8 mouse cellular contexts compared by ENCODE assay signal in the genomic region with DNA sequence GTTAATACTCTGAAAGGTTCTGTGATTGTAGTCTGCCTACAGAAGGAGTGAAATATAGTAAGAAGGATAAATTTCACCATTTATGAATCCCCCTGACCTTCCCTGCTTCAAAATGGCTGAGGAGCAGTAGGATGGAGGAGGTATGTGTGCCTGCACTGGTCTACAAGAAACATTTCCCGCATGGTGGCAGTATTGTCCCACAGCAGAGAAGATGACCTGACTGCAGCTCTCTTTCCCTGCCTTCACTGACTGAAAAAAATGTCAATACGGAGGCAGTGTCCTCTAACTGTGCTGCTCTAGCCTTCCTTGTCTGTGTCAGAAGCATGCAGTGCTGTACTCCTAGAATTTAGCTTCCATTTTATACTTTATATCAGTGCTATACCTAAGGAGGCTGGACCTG.
DNase-seq lines count a peak whose midpoint lies in the region; ATAC-seq and TF ChIP-seq lines count a peak whose summit lies in the region.
"Not testable (repeated sequence)": the region's sequence is repeated elsewhere in the genome, so short reads cannot be mapped to it uniquely, and the experiment has no call there.

No protein-coding gene starts in this region.

- DNase-seq in ES-CJ7 (ENCODE audit: low read depth, low spot score): peak; percentile 62
- DNase-seq in cerebellum, adult 9-10 months: peak; percentile 93
- peak; percentile 30 for DNase-seq in hindbrain, embryonic 10.5 days (ENCODE audit: low spot score)
- DNase-seq in lung, embryonic 14.5 days: peak; percentile 78

- TF ChIP-seq CTCF in lung, embryonic 14.5 days (IDR thresholded peaks at IDR 0.05; ENCODE audit: low read depth): peak; percentile 60

- H3K9ac ChIP-seq in forebrain, embryonic 16.5 days (replicated peaks; ENCODE audit: low read depth, low read length); kidney, embryonic 16.5 days (replicated peaks; ENCODE audit: low read length); lung, embryonic 14.5 days; midbrain, embryonic 15.5 days; stomach, embryonic 15.5 days: not testable (repeated sequence)

- peak overlapping the region; percentile 25; the same call in 1 of the 2 replicates for H3K4me2 ChIP-seq in forebrain, embryonic 16.5 days (ENCODE audit: low read length)
- peak overlapping the region; percentile 26; the same call in 1 of the 2 replicates for H3K4me2 ChIP-seq in kidney, embryonic 16.5 days (replicated peaks; ENCODE audit: low read depth, low read length)
- H3K4me2 ChIP-seq in lung, embryonic 14.5 days: peak overlapping the region; percentile 25; the same call in 1 of the 2 replicates
- peak overlapping the region; percentile 30; the same call in 1 of the 2 replicates for H3K4me2 ChIP-seq in midbrain, embryonic 15.5 days
- H3K4me2 ChIP-seq in stomach, embryonic 15.5 days: peak overlapping the region; percentile 27; the same call in 1 of the 2 replicates

- H3K27me3 ChIP-seq in forebrain, embryonic 16.5 days (replicated peaks; ENCODE audit: control insufficient read depth, insufficient read depth, low read length); hindbrain, embryonic 10.5 days (ENCODE audit: insufficient read depth, poor library complexity, severe bottlenecking); kidney, embryonic 16.5 days (ENCODE audit: insufficient read depth, low read length); lung, embryonic 14.5 days (ENCODE audit: insufficient read depth, low read length); midbrain, embryonic 15.5 days (replicated peaks); stomach, embryonic 15.5 days (replicated peaks): not testable (repeated sequence)

- not testable (repeated sequence) for H3K9me3 ChIP-seq in forebrain, embryonic 16.5 days (ENCODE audit: control insufficient read depth, low read length); hindbrain, embryonic 10.5 days; kidney, embryonic 16.5 days (ENCODE audit: low read length); lung, embryonic 14.5 days (ENCODE audit: low read depth, low read length); midbrain, embryonic 15.5 days; stomach, embryonic 15.5 days

- peak overlapping the region; percentile 15; the same call in 1 of the 2 replicates for H3K4me3 ChIP-seq in forebrain, embryonic 16.5 days (replicated peaks; ENCODE audit: low read length)
- H3K4me3 ChIP-seq in hindbrain, embryonic 10.5 days: 0 out of 2 replicates have a peak overlapping the region, but pooled peaks have one; percentile 16
- H3K4me3 ChIP-seq in kidney, embryonic 16.5 days (ENCODE audit: low read length); lung, embryonic 14.5 days (ENCODE audit: low read depth, low read length); midbrain, embryonic 15.5 days; stomach, embryonic 15.5 days (replicated peaks): not testable (repeated sequence)

- peak; percentile 59 for ATAC-seq in forebrain, embryonic 16.5 days
- peak; percentile 74; the same call in 1 of the 2 replicates for ATAC-seq in kidney, embryonic 16.5 days (ENCODE audit: low FRiP score, low TSS enrichment)
- ATAC-seq in lung, embryonic 14.5 days (ENCODE audit: insufficient read depth): peak; percentile 62; the same call in 1 of the 2 replicates
- ATAC-seq in midbrain, embryonic 15.5 days (replicated peaks): peak; percentile 78
- ATAC-seq in stomach, embryonic 15.5 days (ENCODE audit: insufficient read depth, low FRiP score, low read depth): not testable (repeated sequence)

- not testable (repeated sequence) for H3K4me1 ChIP-seq in forebrain, embryonic 16.5 days (replicated peaks; ENCODE audit: control insufficient read depth, insufficient read depth, low read length); hindbrain, embryonic 10.5 days (replicated peaks); kidney, embryonic 16.5 days (ENCODE audit: insufficient read depth, low read length); lung, embryonic 14.5 days (ENCODE audit: insufficient read depth); midbrain, embryonic 15.5 days; stomach, embryonic 15.5 days

- not testable (repeated sequence) for H3K36me3 ChIP-seq in forebrain, embryonic 16.5 days (ENCODE audit: control insufficient read depth, insufficient read depth); kidney, embryonic 16.5 days (ENCODE audit: insufficient read depth, low read length); lung, embryonic 14.5 days (ENCODE audit: insufficient read depth); midbrain, embryonic 15.5 days (replicated peaks); stomach, embryonic 15.5 days
- H3K36me3 ChIP-seq in hindbrain, embryonic 10.5 days: peaks cover 34% of the 10 kb centered on the region

- peak overlapping the region; percentile 23; the same call in 1 of the 2 replicates for H3K27ac ChIP-seq in forebrain, embryonic 16.5 days (ENCODE audit: low read length)
- peak overlapping the region; percentile 62; the same call in 1 of the 2 replicates for H3K27ac ChIP-seq in hindbrain, embryonic 10.5 days
- H3K27ac ChIP-seq in kidney, embryonic 16.5 days (ENCODE audit: low read length); lung, embryonic 14.5 days (ENCODE audit: low read depth); stomach, embryonic 15.5 days: not testable (repeated sequence)
- H3K27ac ChIP-seq in midbrain, embryonic 15.5 days: 0 out of 2 replicates have a peak overlapping the region, but pooled peaks have one; percentile 38

- WGBS in forebrain, embryonic 16.5 days: 55% methylated on average over 2 of the region's 2 CpGs
- 52% methylated on average over 2 of the region's 2 CpGs for WGBS in hindbrain, embryonic 10.5 days
- 64% methylated on average over 2 of the region's 2 CpGs for WGBS in kidney, embryonic 16.5 days
- 82% methylated on average over 2 of the region's 2 CpGs for WGBS in lung, embryonic 14.5 days
- 57% methylated on average over 2 of the region's 2 CpGs for whole genome bisulfite sequencing in midbrain, embryonic 15.5 days
- 33% methylated on average over 2 of the region's 2 CpGs for WGBS in stomach, embryonic 15.5 days

Comparison
In these comparisons a context has a peak if more than half of its experiments do, and no peak if none do; other contexts are left out.
1. DNase-seq: peak in every context shown above with its lines; median percentile 93 in cerebellum, adult 9-10 months; 78 in lung, embryonic 14.5 days; 62 in ES-CJ7; 30 in hindbrain, embryonic 10.5 days.